Mouse (Mus musculus) embryonic fibroblast, embryonic 13.5 days (primary cell): ENCODE measurements around the gene Sf3a1.

ENCODE experiments used
- CTCF ChIP-seq: IDR thresholded peaks from 2 replicates; pipeline ENCODE4 v1.5.1; 2011; ENCODE audit warnings: mild to moderate bottlenecking, control low read depth, low read length, moderate library complexity, borderline replicate concordance; ENCODE audit not compliant: insufficient read depth
- POLR2A ChIP-seq: IDR thresholded peaks from 2 replicates; pipeline ENCODE4 v1.6.1; 2011; ENCODE audit warnings: low read depth, mild to moderate bottlenecking, control low read depth, low read length, moderate library complexity

DNA sequence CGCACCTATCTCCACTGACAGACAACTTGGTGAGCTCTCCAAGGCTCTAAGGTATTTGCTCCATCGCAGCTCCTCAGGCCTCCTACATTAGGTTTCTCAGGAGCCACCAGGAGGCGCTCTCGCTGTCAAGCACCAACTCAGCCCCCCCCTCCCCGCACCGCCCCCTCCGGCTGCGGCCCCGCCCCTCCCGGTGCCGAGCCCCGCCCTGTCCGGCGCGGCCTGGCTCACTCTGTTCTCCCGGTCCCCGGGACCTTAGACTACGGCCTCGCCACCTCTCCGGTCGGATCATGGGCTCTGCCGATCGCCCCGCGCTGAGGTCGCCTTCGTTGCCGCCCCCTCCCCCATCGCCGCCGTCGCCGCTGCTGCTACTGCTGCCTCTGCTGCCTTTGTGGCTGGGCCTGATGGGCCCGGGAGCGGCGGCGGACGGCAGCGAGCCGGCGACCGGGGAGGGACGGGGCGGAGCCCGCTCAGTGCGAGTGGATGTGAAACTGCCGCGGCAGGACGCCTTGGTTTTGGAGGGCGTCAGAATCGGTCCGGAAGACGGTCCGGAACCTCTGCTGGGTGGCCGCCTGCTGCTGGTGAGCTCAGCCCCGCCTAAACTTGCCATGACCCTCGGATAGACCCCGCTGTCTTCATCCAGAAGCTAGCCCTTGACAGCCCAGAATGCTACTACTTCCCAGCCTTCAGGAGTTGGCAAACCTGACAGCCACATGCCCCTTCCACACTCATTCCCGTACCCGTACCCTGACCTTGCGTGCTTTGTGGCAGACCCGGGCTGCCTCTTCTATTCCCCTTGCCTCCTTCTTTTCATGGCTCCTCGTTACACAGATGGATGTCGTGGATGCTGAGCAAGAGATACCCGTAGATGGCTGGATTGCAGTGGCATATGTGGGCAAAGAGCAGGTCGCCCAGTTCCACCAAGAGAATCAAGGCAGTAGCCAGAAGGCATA is 24.9 kb upstream of the Sf3a1 start, which contains the start of gene Rnf215:
- peak; percentile 91 for TF ChIP-seq POLR2A
- TF ChIP-seq CTCF, result peak; percentile 42; the same call in 1 of the 2 replicates
